Mouse (Mus musculus): ENCODE measurements around the gene Wdfy3. TPM values are rescaled to one million over a fixed set of nuclear protein-coding genes. Genes with fewer than 3 reads are reported as not detected.

Wdfy3 gene
- polyA plus RNA-seq, 1 experiment from 2014 or later, result 41.5 TPM

GRCm38 (mm10) chr5:101785921-101786614 is 283.7 kb downstream of the Wdfy3 start:
- Histone ChIP-seq H3K9ac (replicated peaks; ENCODE audit: low read length) (no peak overlapping the region), H3K4me1 (ENCODE audit: control insufficient read depth, insufficient read depth, low read length) (no peaks in the 10 kb centered on the region), H3K27me3 (ENCODE audit: control insufficient read depth, insufficient read depth, low read length) (no peaks in the 10 kb centered on the region), H3K4me2 (ENCODE audit: low read length) (no peak overlapping the region), H3K9me3 (ENCODE audit: control insufficient read depth, low read length) (no peaks in the 10 kb centered on the region), H3K36me3 (ENCODE audit: control insufficient read depth, insufficient read depth, low read length) (no peaks in the 10 kb centered on the region), H3K4me3 (replicated peaks; ENCODE audit: low read depth, low read length) (no peak overlapping the region), H3K27ac (replicated peaks; ENCODE audit: low read depth, low read length) (no peak overlapping the region)
- no peak for ATAC-seq (ENCODE audit: low FRiP score, low TSS enrichment)
- WGBS, result 55% methylated on average over 4 of the region's 4 CpGs
- DNase-seq, result no peak

- Histone ChIP-seq H3K4me1 (ENCODE audit: control insufficient read depth, insufficient read depth, low read length) (no peaks in the 10 kb centered on the region), H3K4me2 (ENCODE audit: low read length) (no peak overlapping the region), H3K9ac (replicated peaks; ENCODE audit: low read length) (no peak overlapping the region), H3K27me3 (ENCODE audit: control insufficient read depth, insufficient read depth, low read length) (no peaks in the 10 kb centered on the region), H3K9me3 (ENCODE audit: control insufficient read depth, low read length) (no peaks in the 10 kb centered on the region), H3K27ac (replicated peaks; ENCODE audit: low read depth, low read length) (no peak overlapping the region), H3K36me3 (ENCODE audit: control insufficient read depth, insufficient read depth, low read length) (no peaks in the 10 kb centered on the region), H3K4me3 (replicated peaks; ENCODE audit: low read depth, low read length) (no peak overlapping the region)
- WGBS, result 90% methylated on average over 2 of the region's 2 CpGs
- DNase-seq (no peak), ATAC-seq (ENCODE audit: low FRiP score, low TSS enrichment) (no peak)
Measured at GRCm38 (mm10) chr5:101784787-101785186, 284.9 kb downstream of the Wdfy3 start.

GRCm38 (mm10) chr5:101784328-101784727 is 285.4 kb downstream of the Wdfy3 start:
- ATAC-seq (ENCODE audit: low FRiP score, low TSS enrichment), result no peak
- Histone ChIP-seq H3K4me2 (ENCODE audit: low read length) (no peak overlapping the region), H3K9me3 (ENCODE audit: control insufficient read depth, low read length) (no peaks in the 10 kb centered on the region), H3K27me3 (ENCODE audit: control insufficient read depth, insufficient read depth, low read length) (no peaks in the 10 kb centered on the region), H3K9ac (replicated peaks; ENCODE audit: low read length) (no peak overlapping the region), H3K4me3 (replicated peaks; ENCODE audit: low read depth, low read length) (no peak overlapping the region), H3K4me1 (ENCODE audit: control insufficient read depth, insufficient read depth, low read length) (no peaks in the 10 kb centered on the region), H3K27ac (replicated peaks; ENCODE audit: low read depth, low read length) (no peak overlapping the region), H3K36me3 (ENCODE audit: control insufficient read depth, insufficient read depth, low read length) (no peaks in the 10 kb centered on the region)
- 90% methylated on average over 3 of the region's 3 CpGs for WGBS
- DNase-seq, result no peak
